Mouse (Mus musculus) stomach, postnatal 0 days (tissue): Measurements from ENCODE around the gene Ttl.

Experiments used
- CTCF ChIP-seq: IDR thresholded peaks from 2 replicates; pipeline ENCODE4 v1.5.1; 2016; ENCODE audit warnings: antibody characterized with exemption, low read depth, mild to moderate bottlenecking, moderate library complexity
- EP300 ChIP-seq: optimal IDR thresholded peaks from 2 replicates; pipeline ENCODE3; 2016; ENCODE audit warnings: antibody characterized with exemption

DNA sequence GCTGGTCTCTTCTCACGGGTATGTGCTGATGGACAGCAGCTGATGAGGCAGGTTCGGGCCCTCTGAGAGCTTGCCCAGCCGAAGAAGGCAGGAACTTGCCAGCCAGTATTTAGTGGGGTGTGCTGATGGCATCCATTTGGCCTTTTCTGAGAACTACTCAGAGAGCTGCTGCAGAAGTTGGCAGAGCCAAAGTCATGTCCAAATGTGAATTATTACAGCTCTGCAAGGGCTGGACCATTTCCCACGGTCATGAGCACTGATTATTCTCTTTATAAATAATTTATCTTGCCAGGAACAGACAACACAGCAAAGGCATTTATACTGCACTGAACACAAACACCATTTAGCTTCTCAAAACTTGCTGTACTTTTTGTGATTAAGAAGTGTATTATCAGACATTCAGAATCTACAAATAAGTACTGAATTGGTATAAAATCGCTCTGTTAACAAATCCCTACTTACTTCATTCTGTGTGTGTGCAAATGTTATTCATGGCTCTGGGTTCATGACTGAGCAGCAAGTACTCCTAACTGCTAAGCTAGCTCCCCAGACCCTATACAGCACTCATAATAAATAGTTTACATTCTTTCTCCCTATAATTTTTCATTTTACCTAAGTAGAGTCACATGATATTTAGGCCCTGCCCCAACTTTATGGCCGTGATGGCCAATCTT lies 19.4 kb upstream of the Ttl start:
- TF ChIP-seq CTCF: no peak
- no peak for TF ChIP-seq EP300
